ENCODE assay signal across 13 mouse cellular contexts in genomic region chr2:165998969-165999368, GRCm38 (mm10). TPM values are rescaled to one million over a fixed set of nuclear protein-coding genes. Genes with fewer than 3 reads are reported as not detected.
DNase-seq lines count a peak whose midpoint lies in the region; ATAC-seq and TF ChIP-seq lines count a peak whose summit lies in the region.
"Had no signal": no experiment of that assay in that cellular context is flagged by ENCODE, and none has a peak within 500 bp of the region (broad histone marks: within the 10 kb centered on the region; RNA-seq: fewer than 3 reads in every experiment).

No protein-coding gene starts in this region.

- H3K27me3 ChIP-seq in forebrain, embryonic 10.5 days (ENCODE audit: poor library complexity, severe bottlenecking) = no peaks in the 10 kb centered on the region
- H3K27me3 ChIP-seq in forebrain, embryonic 16.5 days (replicated peaks; ENCODE audit: control insufficient read depth, insufficient read depth, low read length) = no peaks in the 10 kb centered on the region
- H3K27me3 ChIP-seq in hindbrain, embryonic 10.5 days (ENCODE audit: insufficient read depth, poor library complexity, severe bottlenecking) = no peaks in the 10 kb centered on the region
- H3K27me3 ChIP-seq in hindbrain, embryonic 16.5 days (replicated peaks; ENCODE audit: control insufficient read depth, insufficient read depth, low read length) = no peaks in the 10 kb centered on the region
- H3K27me3 ChIP-seq in lung, embryonic 14.5 days (ENCODE audit: insufficient read depth, low read length) = no peaks in the 10 kb centered on the region
- H3K27me3 ChIP-seq: lung, embryonic 15.5 days had no signal

- H3K4me2 ChIP-seq in forebrain, embryonic 16.5 days (ENCODE audit: low read length) = no peak overlapping the region
- no peak overlapping the region for H3K4me2 ChIP-seq in hindbrain, embryonic 16.5 days (ENCODE audit: low read length)
- H3K4me2 ChIP-seq in lung, embryonic 14.5 days = no peak overlapping the region
- H3K4me2 ChIP-seq: lung, embryonic 15.5 days had no signal

- H3K9ac ChIP-seq in forebrain, embryonic 16.5 days (replicated peaks; ENCODE audit: low read depth, low read length) = no peak overlapping the region
- no peak overlapping the region for H3K9ac ChIP-seq in hindbrain, embryonic 16.5 days (ENCODE audit: low read depth, low read length)
- no peak overlapping the region for H3K9ac ChIP-seq in lung, embryonic 14.5 days
- H3K9ac ChIP-seq: lung, embryonic 15.5 days had no signal

- H3K4me3 ChIP-seq in forebrain, embryonic 10.5 days = no peak overlapping the region
- H3K4me3 ChIP-seq in forebrain, embryonic 16.5 days (replicated peaks; ENCODE audit: low read length) = no peak overlapping the region
- no peak overlapping the region for H3K4me3 ChIP-seq in hindbrain, embryonic 10.5 days
- no peak overlapping the region for H3K4me3 ChIP-seq in hindbrain, embryonic 16.5 days (ENCODE audit: low read length)
- no peak overlapping the region for H3K4me3 ChIP-seq in lung, embryonic 14.5 days (ENCODE audit: low read depth, low read length)
- H3K4me3 ChIP-seq: lung, embryonic 15.5 days had no signal

- H3K4me1 ChIP-seq in forebrain, embryonic 10.5 days = peaks cover 53% of the 10 kb centered on the region
- peaks cover 15% of the 10 kb centered on the region for H3K4me1 ChIP-seq in forebrain, embryonic 16.5 days (replicated peaks; ENCODE audit: control insufficient read depth, insufficient read depth, low read length)
- H3K4me1 ChIP-seq in hindbrain, embryonic 10.5 days (replicated peaks) = peaks cover 50% of the 10 kb centered on the region
- H3K4me1 ChIP-seq in hindbrain, embryonic 16.5 days (ENCODE audit: control insufficient read depth, insufficient read depth, low read depth, low read length) = peaks cover 19% of the 10 kb centered on the region
- peaks cover 20% of the 10 kb centered on the region for H3K4me1 ChIP-seq in lung, embryonic 14.5 days (ENCODE audit: insufficient read depth)

- no peak for TF ChIP-seq CTCF in lung, embryonic 14.5 days (IDR thresholded peaks at IDR 0.05; ENCODE audit: low read depth)

- WGBS in forebrain, embryonic 10.5 days = 31% methylated on average over 4 of the region's 4 CpGs
- WGBS in forebrain, embryonic 16.5 days = 35% methylated on average over 4 of the region's 4 CpGs
- 24% methylated on average over 4 of the region's 4 CpGs for WGBS in hindbrain, embryonic 10.5 days
- WGBS in hindbrain, embryonic 16.5 days = 25% methylated on average over 4 of the region's 4 CpGs
- 31% methylated on average over 4 of the region's 4 CpGs for WGBS in lung, embryonic 14.5 days

- peak overlapping the region; percentile 84 for H3K27ac ChIP-seq in forebrain, embryonic 10.5 days
- H3K27ac ChIP-seq in forebrain, embryonic 16.5 days (ENCODE audit: low read length) = no peak overlapping the region
- peak overlapping the region; percentile 87 for H3K27ac ChIP-seq in hindbrain, embryonic 10.5 days
- H3K27ac ChIP-seq in hindbrain, embryonic 16.5 days (ENCODE audit: low read depth, low read length) = no peak overlapping the region
- H3K27ac ChIP-seq in lung, embryonic 14.5 days (ENCODE audit: low read depth) = no peak overlapping the region
- H3K27ac ChIP-seq: lung, embryonic 15.5 days had no signal

- H3K36me3 ChIP-seq in forebrain, embryonic 10.5 days (replicated peaks) = peaks cover 5% of the 10 kb centered on the region
- no peaks in the 10 kb centered on the region for H3K36me3 ChIP-seq in forebrain, embryonic 16.5 days (ENCODE audit: control insufficient read depth, insufficient read depth)
- peaks cover 6% of the 10 kb centered on the region; the same call in 1 of the 2 replicates for H3K36me3 ChIP-seq in hindbrain, embryonic 10.5 days
- H3K36me3 ChIP-seq in hindbrain, embryonic 16.5 days (ENCODE audit: control insufficient read depth, insufficient read depth, low read length) = no peaks in the 10 kb centered on the region
- 0 out of 2 replicates have a peak, but pooled peaks cover 4% of the 10 kb centered on the region for H3K36me3 ChIP-seq in lung, embryonic 14.5 days (ENCODE audit: insufficient read depth)
- H3K36me3 ChIP-seq: lung, embryonic 15.5 days had no signal

- no peak for ATAC-seq in forebrain, embryonic 16.5 days
- no peak for ATAC-seq in hindbrain, embryonic 16.5 days
- no peak for ATAC-seq in lung, embryonic 14.5 days (ENCODE audit: insufficient read depth)
- peak; percentile 16 for ATAC-seq in activated CD4-positive, CD25-positive, alpha-beta regulatory T cell, adult 4 months

- peaks cover 5% of the 10 kb centered on the region; the same call in 1 of the 2 replicates for H3K9me3 ChIP-seq in forebrain, embryonic 10.5 days
- no peaks in the 10 kb centered on the region for H3K9me3 ChIP-seq in forebrain, embryonic 16.5 days (ENCODE audit: control insufficient read depth, low read length)
- H3K9me3 ChIP-seq in hindbrain, embryonic 10.5 days = no peaks in the 10 kb centered on the region
- no peaks in the 10 kb centered on the region for H3K9me3 ChIP-seq in hindbrain, embryonic 16.5 days (ENCODE audit: control insufficient read depth, low read length)
- no peaks in the 10 kb centered on the region for H3K9me3 ChIP-seq in lung, embryonic 14.5 days (ENCODE audit: low read depth, low read length)
- H3K9me3 ChIP-seq: lung, embryonic 15.5 days had no signal

- no peak for DNase-seq in forebrain, embryonic 10.5 days (ENCODE audit: extremely low spot score, low spot score)
- no peak for DNase-seq in hindbrain, embryonic 10.5 days (ENCODE audit: low spot score)
- DNase-seq in lung, embryonic 14.5 days = peak; percentile 17
- no peak for DNase-seq in lung, adult 18-20 months
- no peak for DNase-seq in frontal cortex, adult 2 months (ENCODE audit: extremely low spot score in 1 of 2, low spot score in 1 of 2)
- DNase-seq: cerebellum, adult 2 months; kidney, postnatal 25 days; right cerebral cortex, adult 18-20 months; thymus, adult 18-20 months had no signal

RNA-seq across cellular contexts. Expression of gene Ncoa3, which starts 6.5 kb away (rescaled TPM):
- polyA plus RNA-seq in forebrain, embryonic 10.5 days (2016; fragmentation: Nextera tagmentation; extraction: Ambion mirVana) = 14.3 and 15.7 TPM in 2 replicates
- 10.6 and 11.3 TPM in 2 replicates for polyA plus RNA-seq in forebrain, embryonic 16.5 days (2015; fragmentation: Nextera tagmentation; extraction: Ambion mirVana)
- polyA plus RNA-seq in hindbrain, embryonic 10.5 days (2016; fragmentation: Nextera tagmentation; extraction: Ambion mirVana) = 14.6 and 16.6 TPM in 2 replicates
- 11.6 and 14.5 TPM in 2 replicates for polyA plus RNA-seq in hindbrain, embryonic 16.5 days (2015; fragmentation: Nextera tagmentation; extraction: Ambion mirVana)
- polyA plus RNA-seq in lung, embryonic 14.5 days (2014; fragmentation: Nextera tagmentation; extraction: Ambion mirVana) = 17.4 and 17.7 TPM in 2 replicates
- 10 to 100 TPM; 65.2 to 65.3 TPM for polyA plus RNA-seq in activated CD4-positive, CD25-positive, alpha-beta regulatory T cell, adult 4 months (2017; shearing (Covaris generic))
- polyA plus RNA-seq in frontal cortex, adult 2 months (2012; rRNA removed) = 33.5 and 34.2 TPM in 2 replicates

Comparison
In these comparisons a context has a peak if more than half of its experiments do, and no peak if none do; other contexts are left out.
1. H3K27ac ChIP-seq: peak in forebrain, embryonic 10.5 days (single experiment) and hindbrain, embryonic 10.5 days (single experiment); none in forebrain, embryonic 16.5 days (single experiment), hindbrain, embryonic 16.5 days (single experiment) and lung, embryonic 14.5 days (single experiment).